Mouse (Mus musculus) mouse embryonic stem cell (cell line): ENCODE results near the gene Pnma5.

ENCODE experiments used
- in situ Hi-C, 2 experiments: fragments of 300-500 bp; cut with MboI; formaldehyde crosslinking; loops; 1 replicate in 1 of 2; 3 replicates in 1 of 2; pipeline ENCODE4 v1.14.3; 2019 to 2020; ENCODE audit warnings: low sequenced_read_pairs in 2 of 2, low pct_unique_long_range_greater_than_20kb in 1 of 2, mixed read lengths in 1 of 2; ENCODE audit not compliant: unreplicated experiment in 1 of 2

The Pnma5 gene

GRCm38 (mm10) chrX:72990581-72990980 lies 46.3 kb downstream of the Pnma5 start:
- in situ Hi-C loops, result no loop called here

- in situ Hi-C loops, result no loop called here
Observed at GRCm38 (mm10) chrX:72988431-72988830, 48.5 kb downstream of the Pnma5 start.

GRCm38 (mm10) chrX:72987520-72987905 lies 49.4 kb downstream of the Pnma5 start:
- in situ Hi-C loops, result no loop called here

- in situ Hi-C loops, result no loop called here
Observed at GRCm38 (mm10) chrX:72986841-72987519, 49.9 kb downstream of the Pnma5 start, which contains the start of gene Zfp185. Zfp185 (plus strand) TSS chrX:72987339.

- in situ Hi-C loops, result no loop called here
Observed at GRCm38 (mm10) chrX:72985607-72986006, 51.3 kb downstream of the Pnma5 start.
